Mouse (Mus musculus) MEL (cell line): ENCODE data around the gene Gtdc1. TPM values are rescaled to one million over a fixed set of nuclear protein-coding genes. Genes with fewer than 3 reads are reported as not detected.
A peak's percentile ranks its signal among the peaks of the same experiment; 100 is the strongest.

Source experiments
- DNase-seq: peaks from one replicate; pipeline ENCODE4 v3.0.0; 2011; ENCODE audit warnings: low read depth, low spot score
- H3K27ac ChIP-seq: 2 replicates; pipeline ENCODE4 v1.5.1; 2012; ENCODE audit warnings: low read depth, mild to moderate bottlenecking, control low read depth, low read length, moderate library complexity; ENCODE audit not compliant: control insufficient read depth
- H3K27me3 ChIP-seq, 2 experiments: fragments of 150-350 bp in 1 of 2; sonication (generic) in 1 of 2; 2 replicates each; pipeline ENCODE4 v1.6.1; 2012; ENCODE audit warnings: low read length in 2 of 2, mild to moderate bottlenecking in 2 of 2, improper control_type of control experiment in 1 of 2, moderate library complexity in 1 of 2; ENCODE audit not compliant: insufficient read depth in 2 of 2, control insufficient read depth in 1 of 2
- H3K36me3 ChIP-seq, 2 experiments: 2 replicates each; pipeline ENCODE4 v1.6.1; 2012 to 2014; ENCODE audit warnings: low read length in 2 of 2, improper control_type of control experiment in 1 of 2, inconsistent platforms in 1 of 2, mild to moderate bottlenecking in 1 of 2; ENCODE audit not compliant: insufficient read depth in 2 of 2, control insufficient read depth in 1 of 2
- H3K4me1 ChIP-seq, 2 experiments: fragments of 150-350 bp in 1 of 2; sonication (generic) in 1 of 2; 2 replicates each; pipeline ENCODE4 v1.6.1; 2012; ENCODE audit warnings: low read length in 2 of 2, improper control_type of control experiment in 1 of 2, mild to moderate bottlenecking in 1 of 2; ENCODE audit not compliant: insufficient read depth in 2 of 2, control insufficient read depth in 1 of 2
- H3K4me3 ChIP-seq, 2 experiments: fragments of 150-350 bp in 1 of 2; sonication (generic) in 1 of 2; 2 replicates each; pipeline ENCODE4 v1.5.1; 2012; ENCODE audit warnings: low read depth in 2 of 2, low read length in 2 of 2, mild to moderate bottlenecking in 2 of 2, moderate library complexity in 2 of 2, control low read depth in 1 of 2, improper control_type of control experiment in 1 of 2; ENCODE audit not compliant: control insufficient read depth in 1 of 2, insufficient read depth in 1 of 2
- H3K79me2 ChIP-seq: 2 replicates; pipeline ENCODE4 v1.6.1; 2012; ENCODE audit warnings: mild to moderate bottlenecking, low read length, moderate library complexity; ENCODE audit not compliant: control insufficient read depth, poor library complexity, insufficient read depth
- H3K9ac ChIP-seq: 2 replicates; pipeline ENCODE4 v1.6.1; 2012; ENCODE audit warnings: low read depth, mild to moderate bottlenecking, control low read depth, low read length, moderate library complexity; ENCODE audit not compliant: control insufficient read depth, poor library complexity, severe bottlenecking
- H3K9me3 ChIP-seq: fragments of 150-350 bp; sonication (generic); replicated peaks from 2 replicates; pipeline ENCODE4 v1.6.1; 2012; ENCODE audit warnings: mild to moderate bottlenecking, low read length, improper control_type of control experiment, moderate library complexity; ENCODE audit not compliant: insufficient read depth
- BHLHE40 ChIP-seq: IDR thresholded peaks from 2 replicates; pipeline ENCODE4 v1.6.1; 2012; ENCODE audit warnings: low read depth, mild to moderate bottlenecking, inconsistent platforms, low read length, improper control_type of control experiment, borderline replicate concordance
- CHD2 ChIP-seq: IDR thresholded peaks from 2 replicates; pipeline ENCODE4 v1.6.1; 2011; ENCODE audit warnings: low read length, improper control_type of control experiment
- CTCF ChIP-seq, 3 experiments: IDR thresholded peaks in 2 of 3; conservative IDR thresholded peaks in 1 of 3; 2 replicates each; pipeline ENCODE4 v1.5.1; 2011 to 2012; ENCODE audit warnings: low read length in 3 of 3, low read depth in 2 of 3, mild to moderate bottlenecking in 2 of 3, improper control_type of control experiment in 1 of 3, inconsistent platforms in 1 of 3, mixed read lengths in 1 of 3, moderate library complexity in 1 of 3; ENCODE audit not compliant: control insufficient read depth in 1 of 3, insufficient read depth in 1 of 3, poor library complexity in 1 of 3, severe bottlenecking in 1 of 3
- GABPA ChIP-seq: IDR thresholded peaks from 2 replicates; pipeline ENCODE4 v1.6.1; 2012; ENCODE audit warnings: low read depth, mild to moderate bottlenecking, inconsistent platforms, low read length, improper control_type of control experiment, moderate library complexity
- GATA1 ChIP-seq: IDR thresholded peaks from 2 replicates; pipeline ENCODE4 v1.6.1; 2011; ENCODE audit warnings: low read depth, low read length, improper control_type of control experiment
- JUND ChIP-seq: IDR thresholded peaks from 2 replicates; pipeline ENCODE4 v1.6.1; 2011; ENCODE audit warnings: low read depth, mild to moderate bottlenecking, improper control_type of control experiment, low read length
- KAT2A ChIP-seq: conservative IDR thresholded peaks from 2 replicates; pipeline ENCODE4 v1.6.1; 2012; ENCODE audit warnings: low read depth, low read length, improper control_type of control experiment, inconsistent platforms
- MAFK ChIP-seq: IDR thresholded peaks from 2 replicates; pipeline ENCODE4 v1.6.1; 2011; ENCODE audit warnings: low read depth, mild to moderate bottlenecking, low read length, improper control_type of control experiment, borderline replicate concordance
- MAZ ChIP-seq: IDR thresholded peaks from 2 replicates; pipeline ENCODE4 v1.6.1; 2012; ENCODE audit warnings: low read depth, mild to moderate bottlenecking, inconsistent platforms, low read length, improper control_type of control experiment
- NRF1 ChIP-seq: IDR thresholded peaks from 2 replicates; pipeline ENCODE4 v1.6.1; 2014; ENCODE audit warnings: low read depth, mild to moderate bottlenecking, inconsistent platforms, low read length, improper control_type of control experiment, moderate library complexity; ENCODE audit not compliant: poor library complexity, insufficient read depth, severe bottlenecking
- POLR2A ChIP-seq, 2 experiments: IDR thresholded peaks; 2 replicates each; pipeline ENCODE4 v1.6.1; 2011 to 2012; ENCODE audit warnings: low read length in 2 of 2, mild to moderate bottlenecking in 2 of 2, control low read depth in 1 of 2, improper control_type of control experiment in 1 of 2, low read depth in 1 of 2, moderate library complexity in 1 of 2; ENCODE audit not compliant: control insufficient read depth in 1 of 2, insufficient read depth in 1 of 2, poor library complexity in 1 of 2
- RAD21 ChIP-seq: IDR thresholded peaks from 2 replicates; pipeline ENCODE4 v1.6.1; 2011; ENCODE audit warnings: mild to moderate bottlenecking, low read depth, low read length, improper control_type of control experiment
- RCOR1 ChIP-seq: IDR thresholded peaks from 2 replicates; pipeline ENCODE4 v1.6.1; 2012; ENCODE audit warnings: low read depth, mild to moderate bottlenecking, inconsistent platforms, low read length, improper control_type of control experiment
- SIN3A ChIP-seq: IDR thresholded peaks from 2 replicates; pipeline ENCODE4 v1.6.1; 2012; ENCODE audit warnings: low read length, improper control_type of control experiment, inconsistent platforms
- TAL1 ChIP-seq: IDR thresholded peaks from 2 replicates; pipeline ENCODE4 v1.6.1; 2012; ENCODE audit warnings: mild to moderate bottlenecking, inconsistent platforms, low read length, moderate library complexity, mixed read lengths
- TBP ChIP-seq: IDR thresholded peaks from 2 replicates; pipeline ENCODE4 v1.8.0; 2011; ENCODE audit warnings: low read depth, low read length, improper control_type of control experiment
- TCF12 ChIP-seq: IDR thresholded peaks from 2 replicates; pipeline ENCODE4 v1.6.1; 2014; ENCODE audit warnings: low read depth, mild to moderate bottlenecking, inconsistent platforms, low read length, improper control_type of control experiment, moderate library complexity
- USF1 ChIP-seq: IDR thresholded peaks from 2 replicates; pipeline ENCODE4 v1.6.1; 2014; ENCODE audit warnings: low read depth, mild to moderate bottlenecking, inconsistent platforms, low read length, improper control_type of control experiment, moderate library complexity
- ZNF384 ChIP-seq: IDR thresholded peaks from 2 replicates; pipeline ENCODE4 v1.6.1; 2012; ENCODE audit warnings: low read depth, mild to moderate bottlenecking, inconsistent platforms, low read length, improper control_type of control experiment
- polyA plus RNA-seq, 2 experiments: library from polyadenylated mRNA; stranded (reverse) in 1 of 2; unstranded in 1 of 2; fragments of >175 nt in 1 of 2; fragments of >200 nt in 1 of 2; gene quantifications; 2 replicates each; pipeline versions ENCODE4 v1.2.1 to v1.2.4; 2012; ENCODE audit warnings: low replicate concordance in 2 of 2, low read depth in 1 of 2; ENCODE audit not compliant: insufficient read length in 2 of 2, insufficient read depth in 1 of 2, missing spikeins in 1 of 2
- total RNA-seq: library from RNA; depleted of rRNA; stranded (reverse); fragments of 300-350 nt; gene quantifications from 2 replicates; pipeline ENCODE4 v1.2.3, GENCODE M21; 2012

The Gtdc1 gene
- total and polyA plus RNA-seq, 3 experiments, result 7.2 to 14.3 TPM; not detected in 1

- Histone ChIP-seq H3K9me3 (no peaks in the 10 kb centered on the region), H3K36me3 (peaks cover 0 to 2% of the 10 kb centered on the region in 2 experiments; a peak in 1 of 4 replicates), H3K27me3 (no peaks in the 10 kb centered on the region), H3K9ac (no peak overlapping the region), H3K4me3 (no peak overlapping the region), H3K79me2 (no peaks in the 10 kb centered on the region), H3K27ac (no peak overlapping the region), H3K4me1 (peaks cover 0 to 7% of the 10 kb centered on the region in 2 experiments; a peak in 1 of 4 replicates)
- DNase-seq, result no peak
- no peak for TF ChIP-seq RCOR1
- peak; percentile 78; the same call in 1 of the 2 replicates for TF ChIP-seq USF1
Observed at GRCm38 (mm10) chr2:44897801-44898200, 29.7 kb downstream of the Gtdc1 start.

GRCm38 (mm10) chr2:44873718-44874117 is 53.7 kb downstream of the Gtdc1 start:
- no peak overlapping the region for H3K27ac ChIP-seq
- DNase-seq, result no peak
- H3K9ac ChIP-seq, result no peak overlapping the region
- TF ChIP-seq CTCF (IDR thresholded peaks at IDR 0.05 in 2 of 3, conservative IDR thresholded peaks at IDR 0.05 in 1 of 3; ENCODE audit: control insufficient read depth in 1 of 3, insufficient read depth in 1 of 3, low read depth in 2 of 3, low read length in 3 of 3, poor library complexity in 1 of 3, severe bottlenecking in 1 of 3) (no peak), BHLHE40 (no peak), TCF12 (no peak), NRF1 (no peak), ZNF384 (no peak), KAT2A (no peak), TAL1 (no peak), JUND (no peak), POLR2A (IDR thresholded peaks at IDR 0.05; ENCODE audit: control insufficient read depth in 1 of 2, insufficient read depth in 1 of 2, low read depth in 1 of 2, low read length in 2 of 2, poor library complexity in 1 of 2) (no peak), MAFK (no peak), TBP (no peak), RCOR1 (no peak), SIN3A (no peak), RAD21 (no peak), MAZ (no peak), GABPA (no peak), GATA1 (no peak), CHD2 (no peak)
- no peak overlapping the region for H3K4me3 ChIP-seq
- no peaks in the 10 kb centered on the region for H3K27me3 ChIP-seq
- no peaks in the 10 kb centered on the region for H3K79me2 ChIP-seq
- no peaks in the 10 kb centered on the region for H3K4me1 ChIP-seq
- H3K9me3 ChIP-seq, result no peaks in the 10 kb centered on the region
- no peaks in the 10 kb centered on the region for H3K36me3 ChIP-seq
